Mouse (Mus musculus) lung, embryonic 16.5 days (tissue): ENCODE results near the gene Slc9a7. TPM values are rescaled to one million over a fixed set of nuclear protein-coding genes. Genes with fewer than 3 reads are reported as not detected.
A peak's percentile ranks its signal among the peaks of the same experiment; 100 is the strongest.

ENCODE experiments used
- ATAC-seq: fragments of 200-750 bp; cut with Nextera tagmentation; 2 replicates; pipeline ENCODE4 v1.8.0; 2017; ENCODE audit warnings: low read depth, mild to moderate bottlenecking, moderate library complexity
- H3K27ac ChIP-seq: fragments of 300-500 bp; sonication (generic); 2 replicates; pipeline ENCODE4 v1.5.1; 2014; ENCODE audit warnings: mild to moderate bottlenecking, control low read depth, low read length
- H3K27me3 ChIP-seq: fragments of 300-500 bp; sonication (generic); 2 replicates; pipeline ENCODE4 v1.6.1; 2014; ENCODE audit warnings: low read depth, low read length, mixed read lengths; ENCODE audit not compliant: control insufficient read depth, insufficient read depth
- H3K36me3 ChIP-seq: fragments of 300-500 bp; sonication (generic); 2 replicates; pipeline ENCODE4 v1.6.1; 2014; ENCODE audit warnings: low read length; ENCODE audit not compliant: control insufficient read depth, insufficient read depth
- H3K4me1 ChIP-seq: fragments of 300-500 bp; sonication (generic); replicated peaks from 2 replicates; pipeline ENCODE4 v1.6.1; 2014; ENCODE audit warnings: low read length, mixed read lengths; ENCODE audit not compliant: control insufficient read depth, insufficient read depth
- H3K4me2 ChIP-seq: fragments of 300-500 bp; sonication (generic); 2 replicates; pipeline ENCODE4 v1.6.1; 2014; ENCODE audit warnings: low read depth, low read length, control low read depth
- H3K4me3 ChIP-seq: fragments of 300-500 bp; sonication (generic); 2 replicates; pipeline ENCODE4 v1.5.1; 2014; ENCODE audit warnings: mild to moderate bottlenecking, low read length, control low read depth
- H3K9ac ChIP-seq: fragments of 300-500 bp; sonication (generic); 2 replicates; pipeline ENCODE4 v1.6.1; 2014; ENCODE audit warnings: low read length, control low read depth
- H3K9me3 ChIP-seq: fragments of 300-500 bp; sonication (generic); 2 replicates; pipeline ENCODE4 v1.6.1; 2016; ENCODE audit warnings: low read length; ENCODE audit not compliant: control insufficient read depth
- WGBS: fragments of 180-500 bp; shearing (Covaris S2); extraction: QIAGEN DNeasy Blood & Tissue Kit; methylation state at CpG from one replicate; pipeline ENCODE4 v1.1.7; 2014; 5-methylcytosine and 5-hydroxymethylcytosine counted together
- polyA plus RNA-seq: library from polyadenylated mRNA; unstranded; fragments of >200 nt; fragmentation: Nextera tagmentation; extraction: Ambion mirVana; gene quantifications from 2 replicates; pipeline ENCODE4 v1.2.1, GENCODE M21; 2015

Slc9a7 gene
- polyA plus RNA-seq, 1 experiment from 2014 or later, result 1.2 TPM

GRCm38 (mm10) chrX:20070196-20070595, 221.4 kb downstream of the Slc9a7 start:
- ATAC-seq, result no peak
- Histone ChIP-seq H3K27me3 (no peaks in the 10 kb centered on the region), H3K9ac (no peak overlapping the region), H3K4me1 (no peaks in the 10 kb centered on the region), H3K4me2 (no peak overlapping the region), H3K27ac (no peak overlapping the region), H3K9me3 (no peaks in the 10 kb centered on the region), H3K36me3 (no peaks in the 10 kb centered on the region), H3K4me3 (no peak overlapping the region)
- 50% methylated on average over 4 of the region's 4 CpGs for WGBS

GRCm38 (mm10) chrX:20066636-20067035, 225.0 kb downstream of the Slc9a7 start:
- Histone ChIP-seq H3K9ac (no peak overlapping the region), H3K4me2 (no peak overlapping the region), H3K27ac (no peak overlapping the region), H3K27me3 (no peaks in the 10 kb centered on the region), H3K4me1 (no peaks in the 10 kb centered on the region), H3K4me3 (no peak overlapping the region), H3K9me3 (no peaks in the 10 kb centered on the region), H3K36me3 (no peaks in the 10 kb centered on the region)
- ATAC-seq, result peak; percentile 36; the same call in 1 of the 2 replicates

- H3K9me3 ChIP-seq, result no peaks in the 10 kb centered on the region
- no peaks in the 10 kb centered on the region for H3K4me1 ChIP-seq
- no peak overlapping the region for H3K4me3 ChIP-seq
- WGBS, result 51% methylated on average over 3 of the region's 3 CpGs
- no peaks in the 10 kb centered on the region; the same call in 1 of the 2 replicates for H3K27me3 ChIP-seq
- no peaks in the 10 kb centered on the region for H3K36me3 ChIP-seq
- no peak overlapping the region for H3K4me2 ChIP-seq
- H3K9ac ChIP-seq, result no peak overlapping the region
- H3K27ac ChIP-seq, result no peak overlapping the region
- no peak for ATAC-seq
Measured at GRCm38 (mm10) chrX:20061764-20062480, 229.7 kb downstream of the Slc9a7 start.

GRCm38 (mm10) chrX:20060769-20061315, 230.8 kb downstream of the Slc9a7 start:
- Histone ChIP-seq H3K9ac (peak overlapping the region; percentile 56; the same call in 1 of the 2 replicates), H3K4me1 (no peaks in the 10 kb centered on the region), H3K4me3 (peak overlapping the region; percentile 53), H3K36me3 (no peaks in the 10 kb centered on the region), H3K27ac (no peak overlapping the region), H3K27me3 (no peaks in the 10 kb centered on the region; the same call in 1 of the 2 replicates), H3K4me2 (peak overlapping the region; percentile 69), H3K9me3 (no peaks in the 10 kb centered on the region)
- ATAC-seq, result no peak
- WGBS, result 15% methylated on average over 32 of the region's 47 CpGs

GRCm38 (mm10) chrX:20060096-20060768, 231.4 kb downstream of the Slc9a7 start:
- H3K4me2 ChIP-seq, result peak overlapping the region; percentile 69
- H3K4me1 ChIP-seq, result no peaks in the 10 kb centered on the region
- ATAC-seq, result peak; percentile 62
- 14% methylated on average over 51 of the region's 65 CpGs for WGBS
- no peak overlapping the region for H3K27ac ChIP-seq
- H3K36me3 ChIP-seq, result no peaks in the 10 kb centered on the region
- no peaks in the 10 kb centered on the region for H3K9me3 ChIP-seq
- no peaks in the 10 kb centered on the region; the same call in 1 of the 2 replicates for H3K27me3 ChIP-seq
- peak overlapping the region; percentile 56 for H3K9ac ChIP-seq
- H3K4me3 ChIP-seq, result peak overlapping the region; percentile 53

- Histone ChIP-seq H3K9ac (peak within 1 kb of the TSS; percentile 56), H3K4me3 (peak within 1 kb of the TSS; percentile 53), H3K27me3 (no peaks in the 10 kb centered on the region; the same call in 1 of the 2 replicates), H3K36me3 (no peaks in the 10 kb centered on the region), H3K27ac (no peak within 1 kb of the TSS), H3K4me1 (no peaks in the 10 kb centered on the region), H3K4me2 (peak within 1 kb of the TSS; percentile 69), H3K9me3 (no peaks in the 10 kb centered on the region)
- peak; percentile 98 for ATAC-seq
- 21% methylated on average over 28 of the region's 40 CpGs for WGBS
Measured at GRCm38 (mm10) chrX:20059381-20059971, 232.1 kb downstream of the Slc9a7 start, which contains the start of gene Chst7. TSS of gene Chst7 (plus strand) at chrX:20059560.

Other genes with a start within 250 kb of the Slc9a7 start
- 7.3 and 7.4 TPM in 2 replicates for gene Chst7, start 232.2 kb downstream of the Slc9a7 start, polyA plus RNA-seq
- gene Rp2, start 72.7 kb upstream of the Slc9a7 start, polyA plus RNA-seq, result 22.2 and 22.9 TPM in 2 replicates
- 12.1 and 12.9 TPM in 2 replicates for gene Jade3, start 133.9 kb upstream of the Slc9a7 start, polyA plus RNA-seq